Mouse (Mus musculus) megakaryocyte, embryonic 14.5 days (primary cell): ENCODE results near the gene Samhd1.

Experiments
- FLI1 ChIP-seq: IDR thresholded peaks from 2 replicates; pipeline ENCODE4 v1.6.1; 2012; ENCODE audit warnings: low read length, inconsistent platforms, mixed read lengths
- GATA1 ChIP-seq: IDR thresholded peaks from 3 replicates; pipeline ENCODE4 v1.6.1; 2012; ENCODE audit warnings: mixed read lengths, low read length, inconsistent platforms, borderline replicate concordance

- TF ChIP-seq GATA1 (no peak), FLI1 (no peak)
Observed at GRCm38 (mm10) chr2:157071556-157071955, 63.5 kb downstream of the Samhd1 start.
